Mouse (Mus musculus) heart, embryonic 12.5 days (tissue): ENCODE measurements around the gene Olfr1082. TPM values are rescaled to one million over a fixed set of nuclear protein-coding genes. Genes with fewer than 3 reads are reported as not detected.
"Not testable (repeated sequence)": the region's sequence is repeated elsewhere in the genome, so short reads cannot be mapped to it uniquely, and the experiment has no call there.

ENCODE experiments used
- ATAC-seq: fragments of 200-750 bp; cut with Nextera tagmentation; 2 replicates; pipeline ENCODE4 v1.8.0; 2017; ENCODE audit warnings: moderate TSS enrichment, moderate library complexity; ENCODE audit not compliant: insufficient number of reproducible peaks, low FRiP score
- H3K27ac ChIP-seq: fragments of 300-500 bp; sonication (generic); 2 replicates; pipeline ENCODE4 v1.5.1; 2016; ENCODE audit warnings: mild to moderate bottlenecking, moderate library complexity; ENCODE audit not compliant: poor library complexity, severe bottlenecking
- H3K27me3 ChIP-seq: fragments of 300-500 bp; sonication (generic); replicated peaks from 2 replicates; pipeline ENCODE4 v1.6.1; 2016; ENCODE audit warnings: mild to moderate bottlenecking, moderate library complexity
- H3K36me3 ChIP-seq: fragments of 300-500 bp; sonication (generic); 2 replicates; pipeline ENCODE4 v1.6.1; 2016; ENCODE audit warnings: mild to moderate bottlenecking, moderate library complexity
- H3K4me1 ChIP-seq: fragments of 300-500 bp; sonication (generic); replicated peaks from 2 replicates; pipeline ENCODE4 v1.6.1; 2016; ENCODE audit warnings: mild to moderate bottlenecking
- H3K4me2 ChIP-seq: fragments of 300-500 bp; sonication (generic); 2 replicates; pipeline ENCODE4 v1.6.1; 2016; ENCODE audit warnings: mild to moderate bottlenecking, moderate library complexity
- H3K4me3 ChIP-seq: fragments of 300-500 bp; sonication (generic); 2 replicates; pipeline ENCODE4 v1.5.1; 2016; ENCODE audit warnings: mild to moderate bottlenecking
- H3K9ac ChIP-seq: fragments of 300-500 bp; sonication (generic); 2 replicates; pipeline ENCODE4 v1.6.1; 2016; ENCODE audit warnings: mild to moderate bottlenecking, moderate library complexity
- H3K9me3 ChIP-seq: fragments of 300-500 bp; sonication (generic); replicated peaks from 2 replicates; pipeline ENCODE4 v1.6.1; 2016; ENCODE audit warnings: mild to moderate bottlenecking, moderate library complexity
- WGBS: fragments of 180-500 bp; shearing (Covaris S2); methylation state at CpG from one replicate; pipeline ENCODE4 v1.1.7; 2016; 5-methylcytosine and 5-hydroxymethylcytosine counted together
- polyA plus RNA-seq: library from polyadenylated mRNA; unstranded; fragments of >200 nt; fragmentation: Nextera tagmentation; extraction: Ambion mirVana; gene quantifications from 2 replicates; pipeline ENCODE4 v1.2.1, GENCODE M21; 2016

Olfr1082 gene
- polyA plus RNA-seq = not detected in 2 replicates

DNA sequence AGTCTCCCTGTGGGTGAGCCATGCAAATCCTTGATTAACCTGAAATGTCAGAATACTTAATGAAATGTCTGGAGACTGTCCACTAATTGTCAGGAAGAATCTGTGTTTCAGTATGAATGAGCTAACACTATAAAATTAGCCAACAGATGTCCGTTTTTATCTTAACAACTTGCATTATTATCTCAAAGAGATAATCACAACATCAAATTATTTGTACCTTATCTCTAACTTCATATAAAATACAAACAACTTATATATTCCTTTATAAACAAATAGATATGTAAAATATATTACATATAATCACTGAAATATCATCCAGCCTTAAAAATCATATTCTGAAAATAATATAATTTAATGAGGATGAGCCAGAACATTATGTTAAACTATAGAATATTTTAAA is at the start of gene Olfr1082:
TSS of gene Olfr1082 (minus strand) at position 101 of the 400 bp plus-strand sequence.
- 27% methylated on average over 1 of the region's 1 CpGs for WGBS
- not testable (repeated sequence) for ATAC-seq, H3K4me1 ChIP-seq, H3K27me3 ChIP-seq, H3K9me3 ChIP-seq, H3K4me2 ChIP-seq, H3K9ac ChIP-seq, H3K27ac ChIP-seq, H3K4me3 ChIP-seq, H3K36me3 ChIP-seq

DNA sequence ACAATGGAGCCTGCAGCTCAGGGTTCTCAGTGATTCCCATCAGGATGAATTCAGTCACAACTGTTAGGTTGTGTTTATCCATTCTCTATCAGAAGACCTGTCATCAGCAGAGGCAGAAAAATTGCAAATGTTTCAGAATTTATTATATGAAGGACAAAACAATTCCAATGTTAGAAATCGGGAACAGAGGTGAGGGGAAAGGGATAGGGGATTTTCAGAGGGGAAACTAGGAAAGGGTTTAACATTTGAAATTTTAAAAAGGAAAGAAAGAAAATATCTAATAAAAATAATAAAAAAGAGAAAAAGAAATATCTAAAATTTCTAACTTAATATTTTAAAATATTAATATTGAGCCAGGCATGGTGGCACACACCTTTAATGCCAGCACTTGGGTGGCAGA is 40.9 kb upstream of the Olfr1082 start, which contains the start of gene Olfr1084:
TSS of gene Olfr1084 (minus strand) at position 101 of the 400 bp plus-strand sequence.
- not testable (repeated sequence) for ATAC-seq

DNA sequence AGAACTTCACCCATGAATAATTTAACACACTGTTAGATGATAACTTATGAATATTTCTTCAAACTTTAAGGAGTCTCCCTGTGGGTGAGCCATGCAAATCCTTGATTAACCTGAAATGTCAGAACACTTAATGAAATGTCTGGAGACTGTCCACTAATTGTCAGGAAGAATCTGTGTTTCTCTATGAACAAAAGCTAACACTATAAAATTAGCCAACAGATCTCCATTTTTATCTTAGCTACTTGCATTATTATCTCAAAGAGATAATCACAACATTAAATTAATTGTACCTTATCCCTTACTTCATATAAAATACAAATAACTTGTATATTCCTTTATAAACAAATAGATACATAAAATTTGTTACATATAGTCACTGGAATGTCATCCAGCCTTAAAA is 40.6 kb downstream of the Olfr1082 start, which contains the start of gene Olfr1080:
TSS of gene Olfr1080 (minus strand) at position 101 of the 400 bp plus-strand sequence.
- not testable (repeated sequence) for H3K4me2 ChIP-seq

More for the DNA sequence above, 40.9 kb upstream of the Olfr1082 start, which contains the start of gene Olfr1084:
- H3K4me2 ChIP-seq, H3K36me3 ChIP-seq, H3K27ac ChIP-seq, H3K27me3 ChIP-seq, H3K9me3 ChIP-seq, H3K4me1 ChIP-seq, H3K4me3 ChIP-seq, H3K9ac ChIP-seq: not testable (repeated sequence)
- 70% methylated on average over 1 of the region's 1 CpGs for WGBS

More for the DNA sequence above, 40.6 kb downstream of the Olfr1082 start, which contains the start of gene Olfr1080:
- not testable (repeated sequence) for H3K4me3 ChIP-seq, H3K27me3 ChIP-seq, H3K36me3 ChIP-seq, H3K27ac ChIP-seq, H3K4me1 ChIP-seq, H3K9ac ChIP-seq, H3K9me3 ChIP-seq, ATAC-seq

Other genes with a start within 250 kb of the Olfr1082 start
- gene Olfr1055, start 248.7 kb downstream of the Olfr1082 start, polyA plus RNA-seq = not detected in 2 replicates
- not detected in 2 replicates for gene Olfr1056, start 236.5 kb downstream of the Olfr1082 start, polyA plus RNA-seq
- gene Olfr1057, start 220.6 kb downstream of the Olfr1082 start, polyA plus RNA-seq = not detected in 2 replicates
- gene Olfr1058, start 210.4 kb downstream of the Olfr1082 start, polyA plus RNA-seq = not detected in 2 replicates
- gene Olfr1061, start 184.9 kb downstream of the Olfr1082 start, polyA plus RNA-seq = not detected in 2 replicates
- not detected in 2 replicates for gene Olfr1062, start 172.2 kb downstream of the Olfr1082 start, polyA plus RNA-seq
- not detected in 2 replicates for gene Olfr1065, start 148.4 kb downstream of the Olfr1082 start, polyA plus RNA-seq
- not detected in 2 replicates for gene Olfr1066, start 142.7 kb downstream of the Olfr1082 start, polyA plus RNA-seq
- gene Olfr228, start 111.6 kb downstream of the Olfr1082 start, polyA plus RNA-seq = not detected in 2 replicates
- gene Olfr1076, start 90.5 kb downstream of the Olfr1082 start, polyA plus RNA-seq = not detected in 2 replicates
- gene Olfr1079, start 56.5 kb downstream of the Olfr1082 start, polyA plus RNA-seq = not detected in 2 replicates
- gene Olfr1080, start 40.7 kb downstream of the Olfr1082 start, polyA plus RNA-seq = not detected in 2 replicates
- not detected in 2 replicates for gene Olfr1084, start 40.8 kb upstream of the Olfr1082 start, polyA plus RNA-seq
- gene Olfr1085, start 63.1 kb upstream of the Olfr1082 start, polyA plus RNA-seq = not detected in 2 replicates
- gene Olfr1086, start 81.1 kb upstream of the Olfr1082 start, polyA plus RNA-seq = not detected in 2 replicates
- gene Olfr1087, start 99.4 kb upstream of the Olfr1082 start, polyA plus RNA-seq = not detected in 2 replicates
- gene Olfr1089, start 134.7 kb upstream of the Olfr1082 start, polyA plus RNA-seq = not detected in 2 replicates
- not detected in 2 replicates for gene Olfr1090, start 160.0 kb upstream of the Olfr1082 start, polyA plus RNA-seq
- gene Olfr1093, start 183.5 kb upstream of the Olfr1082 start, polyA plus RNA-seq = not detected in 2 replicates
- not detected in 2 replicates for gene Olfr141, start 211.1 kb upstream of the Olfr1082 start, polyA plus RNA-seq
- not detected in 2 replicates for gene Olfr1094, start 225.7 kb upstream of the Olfr1082 start, polyA plus RNA-seq